Mouse (Mus musculus): ENCODE measurements around the gene Elmo3. TPM values are rescaled to one million over a fixed set of nuclear protein-coding genes. Genes with fewer than 3 reads are reported as not detected.

Gene Elmo3
- polyA plus RNA-seq, 1 experiment from 2014 or later: 1.3 TPM

DNA sequence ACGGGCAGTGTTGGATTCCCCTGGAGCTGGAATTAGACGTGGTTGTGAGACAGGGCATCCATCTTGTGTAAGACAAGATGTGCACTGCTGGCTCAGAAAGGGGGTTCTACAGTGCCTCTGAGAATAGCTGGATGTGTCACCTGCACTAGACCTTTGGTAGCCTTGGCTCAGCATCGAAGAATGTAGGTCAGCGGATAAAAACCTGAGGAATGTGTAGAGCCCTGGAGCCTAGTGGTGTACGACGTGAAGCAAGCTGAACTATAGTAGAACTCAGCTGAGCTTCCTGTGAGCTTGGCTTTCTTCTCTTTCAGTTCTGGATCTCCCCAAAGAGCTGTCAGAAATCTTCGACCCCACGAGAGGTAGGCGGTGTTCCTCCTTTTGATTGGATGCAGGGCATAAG is 1.5 kb upstream of the Elmo3 start:
- no peak overlapping the region for H3K27ac ChIP-seq (ENCODE audit: low read depth, low read length)
- whole genome bisulfite sequencing: 82% methylated on average over 9 of the region's 9 CpGs
- no peaks in the 10 kb centered on the region for H3K27me3 ChIP-seq (ENCODE audit: control insufficient read depth, insufficient read depth, low read length)
- no peak overlapping the region for H3K9ac ChIP-seq (replicated peaks; ENCODE audit: low read depth, low read length)
- peaks cover 13% of the 10 kb centered on the region for H3K4me1 ChIP-seq (ENCODE audit: control insufficient read depth, insufficient read depth, low read length)
- no peak overlapping the region for H3K4me3 ChIP-seq (ENCODE audit: low read depth, low read length)
- peaks cover 42% of the 10 kb centered on the region for H3K36me3 ChIP-seq (ENCODE audit: control insufficient read depth, insufficient read depth, low read length)
- H3K4me2 ChIP-seq (ENCODE audit: low read depth, low read length): no peak overlapping the region
- H3K9me3 ChIP-seq (ENCODE audit: control insufficient read depth, low read length): no peaks in the 10 kb centered on the region
- ATAC-seq (ENCODE audit: low read depth): no peak

DNA sequence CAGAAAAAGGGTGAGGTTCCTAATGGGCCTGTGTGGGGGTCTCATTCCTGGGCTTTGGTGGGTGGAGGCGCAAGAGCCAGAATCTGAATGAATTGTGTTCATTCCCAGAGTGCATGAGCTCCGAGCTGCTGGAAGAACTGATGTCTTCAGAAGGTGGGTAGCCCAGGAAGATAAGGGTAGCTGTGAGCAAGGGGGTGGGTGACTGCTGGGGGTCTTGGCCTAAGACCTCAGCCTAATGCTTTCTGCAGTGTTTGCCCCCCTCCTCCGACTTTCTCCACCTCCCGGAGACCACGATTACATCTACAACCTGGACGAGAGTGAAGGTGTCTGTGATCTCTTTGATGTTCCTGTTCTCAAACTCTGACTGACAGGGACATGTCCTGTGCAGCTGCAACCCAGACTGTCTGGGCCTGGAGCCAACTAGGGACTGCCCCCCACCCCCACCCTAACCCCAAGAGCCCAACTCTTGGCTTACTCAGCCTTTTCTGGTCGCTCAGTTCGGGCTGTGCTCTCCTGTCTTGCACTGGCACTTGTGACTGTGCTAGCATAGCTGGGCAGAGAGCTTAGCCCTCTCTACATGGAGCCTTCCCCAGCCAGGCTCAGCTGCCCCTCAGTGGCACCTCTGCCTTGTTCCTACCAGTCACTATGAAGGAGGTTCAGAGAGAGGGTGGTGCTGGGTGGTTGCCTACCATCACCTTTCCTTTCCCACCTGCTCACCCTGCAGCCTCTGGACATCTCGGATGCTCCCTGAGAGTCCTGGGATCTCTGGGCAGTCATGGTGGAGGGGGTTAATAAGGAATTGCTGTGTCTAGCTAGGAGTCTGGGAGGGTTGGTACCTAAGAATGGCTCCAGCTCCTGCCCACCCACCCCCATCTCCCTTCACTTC is 833 bp upstream of the Elmo3 start:
- H3K27me3 ChIP-seq (ENCODE audit: control insufficient read depth, insufficient read depth, low read length): no peaks in the 10 kb centered on the region
- peaks cover 42% of the 10 kb centered on the region for H3K36me3 ChIP-seq (ENCODE audit: control insufficient read depth, insufficient read depth, low read length)
- no peak overlapping the region for H3K4me3 ChIP-seq (ENCODE audit: low read depth, low read length)
- WGBS: 71% methylated on average over 9 of the region's 9 CpGs
- peak; percentile 22; the same call in 1 of the 2 replicates for ATAC-seq (ENCODE audit: low read depth)
- H3K27ac ChIP-seq (ENCODE audit: low read depth, low read length): no peak overlapping the region
- peaks cover 12% of the 10 kb centered on the region; the same call in 1 of the 2 replicates for H3K4me1 ChIP-seq (ENCODE audit: control insufficient read depth, insufficient read depth, low read length)
- H3K9ac ChIP-seq (replicated peaks; ENCODE audit: low read depth, low read length): no peak overlapping the region
- H3K9me3 ChIP-seq (ENCODE audit: control insufficient read depth, low read length): no peaks in the 10 kb centered on the region
- H3K4me2 ChIP-seq (ENCODE audit: low read depth, low read length): no peak overlapping the region

DNA sequence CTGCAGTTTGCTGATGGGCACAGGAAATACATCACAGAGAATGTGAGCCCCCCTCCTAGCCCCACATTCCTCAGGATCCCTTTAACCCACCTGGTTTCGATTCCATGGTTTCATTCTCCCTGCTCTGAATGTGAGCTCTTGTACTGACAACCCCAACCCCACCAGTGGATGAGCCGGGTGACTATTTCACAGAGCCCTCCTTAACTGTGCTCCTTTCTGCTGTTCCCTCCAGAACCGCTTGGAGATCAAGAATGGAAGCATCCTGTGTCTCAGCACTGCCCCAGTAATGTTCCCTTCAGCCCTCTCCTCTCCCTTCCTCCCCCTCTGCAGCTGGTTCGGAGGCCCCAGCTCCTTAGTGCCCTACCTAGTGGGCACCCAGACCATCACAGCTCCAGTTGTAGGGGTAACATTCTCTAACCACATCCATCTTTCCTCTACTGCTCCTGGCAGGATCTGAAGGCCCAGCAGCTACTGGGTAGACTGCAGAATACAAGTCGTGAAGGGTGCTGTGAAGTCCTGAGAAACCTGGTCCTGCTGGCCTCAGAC is 818 bp downstream of the Elmo3 start:
- peaks cover 12% of the 10 kb centered on the region; the same call in 1 of the 2 replicates for H3K4me1 ChIP-seq (ENCODE audit: control insufficient read depth, insufficient read depth, low read length)
- 0 out of 2 replicates have a peak, but pooled peaks have one; percentile 8 for ATAC-seq (ENCODE audit: low read depth)
- no peaks in the 10 kb centered on the region for H3K27me3 ChIP-seq (ENCODE audit: control insufficient read depth, insufficient read depth, low read length)
- no peak overlapping the region for H3K9ac ChIP-seq (replicated peaks; ENCODE audit: low read depth, low read length)
- H3K4me3 ChIP-seq (ENCODE audit: low read depth, low read length): no peak overlapping the region
- no peak overlapping the region for H3K27ac ChIP-seq (ENCODE audit: low read depth, low read length)
- H3K36me3 ChIP-seq (ENCODE audit: control insufficient read depth, insufficient read depth, low read length): peaks cover 29% of the 10 kb centered on the region
- no peaks in the 10 kb centered on the region for H3K9me3 ChIP-seq (ENCODE audit: control insufficient read depth, low read length)
- 0 out of 2 replicates have a peak overlapping the region, but pooled peaks have one; percentile 9 for H3K4me2 ChIP-seq (ENCODE audit: low read depth, low read length)
- WGBS: 59% methylated on average over 5 of the region's 5 CpGs

DNA sequence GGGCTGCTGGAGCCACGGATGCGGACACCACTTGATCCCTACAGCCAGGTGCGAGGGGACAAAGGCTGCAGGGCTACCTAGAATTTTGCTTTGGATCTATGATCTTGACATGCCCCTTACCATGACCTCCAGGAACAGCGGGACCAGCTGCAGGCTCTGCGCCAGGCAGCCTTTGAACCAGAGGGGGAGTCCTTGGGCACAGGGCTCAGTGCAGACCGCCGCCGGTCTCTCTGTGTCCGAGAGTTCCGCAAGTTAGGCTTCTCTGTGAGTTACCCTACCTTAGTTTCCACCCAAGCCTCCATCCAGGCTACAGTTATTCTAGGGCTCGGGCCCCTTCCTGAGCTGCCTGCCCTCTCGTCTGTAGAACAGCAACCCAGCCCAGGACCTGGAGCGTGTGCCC is 2.3 kb downstream of the Elmo3 start:
- H3K36me3 ChIP-seq (ENCODE audit: control insufficient read depth, insufficient read depth, low read length): peaks cover 22% of the 10 kb centered on the region
- H3K9me3 ChIP-seq (ENCODE audit: control insufficient read depth, low read length): no peaks in the 10 kb centered on the region
- H3K9ac ChIP-seq (replicated peaks; ENCODE audit: low read depth, low read length): no peak overlapping the region
- H3K4me3 ChIP-seq (ENCODE audit: low read depth, low read length): no peak overlapping the region
- H3K27me3 ChIP-seq (ENCODE audit: control insufficient read depth, insufficient read depth, low read length): no peaks in the 10 kb centered on the region
- peaks cover 12% of the 10 kb centered on the region; the same call in 1 of the 2 replicates for H3K4me1 ChIP-seq (ENCODE audit: control insufficient read depth, insufficient read depth, low read length)
- WGBS: 97% methylated on average over 13 of the region's 13 CpGs
- H3K27ac ChIP-seq (ENCODE audit: low read depth, low read length): no peak overlapping the region
- ATAC-seq (ENCODE audit: low read depth): no peak
- no peak overlapping the region for H3K4me2 ChIP-seq (ENCODE audit: low read depth, low read length)

DNA sequence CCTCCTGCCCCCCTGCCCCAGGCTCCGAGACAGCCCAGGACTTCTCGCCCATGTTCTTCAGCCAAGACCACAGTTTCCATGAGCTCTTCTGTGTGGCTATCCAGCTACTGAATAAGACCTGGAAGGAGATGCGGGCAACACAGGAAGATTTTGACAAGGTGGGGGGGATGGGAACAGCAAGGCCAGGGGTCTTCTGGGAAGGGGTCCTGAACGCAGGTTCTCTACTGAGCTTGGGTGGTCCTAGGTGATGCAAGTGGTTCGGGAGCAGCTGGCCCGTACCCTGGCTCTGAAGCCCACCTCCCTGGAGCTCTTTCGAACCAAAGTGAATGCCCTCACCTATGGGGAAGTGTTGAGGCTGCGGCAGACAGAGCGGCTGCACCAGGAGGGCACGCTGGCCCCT is 3.0 kb downstream of the Elmo3 start:
- Histone ChIP-seq H3K36me3 (ENCODE audit: control insufficient read depth, insufficient read depth, low read length) (peaks cover 22% of the 10 kb centered on the region), H3K27ac (ENCODE audit: low read depth, low read length) (no peak overlapping the region)
- WGBS: 95% methylated on average over 10 of the region's 10 CpGs

DNA sequence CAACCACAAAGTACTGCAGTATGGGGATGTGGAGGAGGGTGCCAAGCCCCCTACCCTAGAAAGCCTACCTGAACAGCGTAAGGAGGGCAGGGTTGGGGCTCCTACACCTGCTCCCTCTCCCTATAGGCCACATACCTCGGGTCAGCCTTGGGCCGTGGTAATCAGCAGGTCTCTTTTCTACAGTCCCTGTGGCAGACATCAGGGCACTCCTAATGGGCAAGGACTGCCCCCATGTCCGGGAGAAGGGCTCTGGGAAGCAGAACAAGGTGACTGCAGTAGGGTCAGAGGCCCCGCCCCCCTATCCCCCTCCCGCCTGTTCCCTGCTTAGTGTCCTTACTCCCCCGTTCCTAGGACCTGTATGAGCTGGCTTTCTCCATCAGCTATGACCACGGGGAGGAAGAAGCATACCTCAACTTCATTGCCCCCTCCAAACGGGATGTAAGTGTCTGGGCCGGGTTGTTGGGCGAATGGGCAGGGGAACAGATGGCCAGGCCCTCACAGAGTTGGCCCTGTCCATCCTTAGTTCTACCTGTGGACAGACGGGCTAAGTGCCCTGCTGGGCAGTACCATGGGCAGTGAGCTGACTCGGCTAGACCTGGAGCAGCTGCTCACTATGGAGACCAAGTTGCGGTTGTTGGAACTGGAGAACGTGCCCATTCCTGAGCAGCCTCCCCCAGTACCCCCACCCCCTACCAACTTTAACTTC is 3.9 kb downstream of the Elmo3 start:
- Histone ChIP-seq H3K4me2 (ENCODE audit: low read depth, low read length) (no peak overlapping the region), H3K27ac (ENCODE audit: low read depth, low read length) (no peak overlapping the region), H3K27me3 (ENCODE audit: control insufficient read depth, insufficient read depth, low read length) (no peaks in the 10 kb centered on the region), H3K9ac (replicated peaks; ENCODE audit: low read depth, low read length) (no peak overlapping the region), H3K36me3 (ENCODE audit: control insufficient read depth, insufficient read depth, low read length) (peaks cover 24% of the 10 kb centered on the region), H3K4me1 (ENCODE audit: control insufficient read depth, insufficient read depth, low read length) (peaks cover 12% of the 10 kb centered on the region; the same call in 1 of the 2 replicates), H3K4me3 (ENCODE audit: low read depth, low read length) (no peak overlapping the region), H3K9me3 (ENCODE audit: control insufficient read depth, low read length) (no peaks in the 10 kb centered on the region)
- ATAC-seq (ENCODE audit: low read depth): no peak
- WGBS: 81% methylated on average over 15 of the region's 15 CpGs

More for the DNA sequence above, 3.0 kb downstream of the Elmo3 start:
- peaks cover 12% of the 10 kb centered on the region; the same call in 1 of the 2 replicates for H3K4me1 ChIP-seq (ENCODE audit: control insufficient read depth, insufficient read depth, low read length)
- H3K4me2 ChIP-seq (ENCODE audit: low read depth, low read length): no peak overlapping the region
- no peaks in the 10 kb centered on the region for H3K27me3 ChIP-seq (ENCODE audit: control insufficient read depth, insufficient read depth, low read length)
- no peak for ATAC-seq (ENCODE audit: low read depth)
- no peaks in the 10 kb centered on the region for H3K9me3 ChIP-seq (ENCODE audit: control insufficient read depth, low read length)
- no peak overlapping the region for H3K9ac ChIP-seq (replicated peaks; ENCODE audit: low read depth, low read length)
- H3K4me3 ChIP-seq (ENCODE audit: low read depth, low read length): no peak overlapping the region

DNA sequence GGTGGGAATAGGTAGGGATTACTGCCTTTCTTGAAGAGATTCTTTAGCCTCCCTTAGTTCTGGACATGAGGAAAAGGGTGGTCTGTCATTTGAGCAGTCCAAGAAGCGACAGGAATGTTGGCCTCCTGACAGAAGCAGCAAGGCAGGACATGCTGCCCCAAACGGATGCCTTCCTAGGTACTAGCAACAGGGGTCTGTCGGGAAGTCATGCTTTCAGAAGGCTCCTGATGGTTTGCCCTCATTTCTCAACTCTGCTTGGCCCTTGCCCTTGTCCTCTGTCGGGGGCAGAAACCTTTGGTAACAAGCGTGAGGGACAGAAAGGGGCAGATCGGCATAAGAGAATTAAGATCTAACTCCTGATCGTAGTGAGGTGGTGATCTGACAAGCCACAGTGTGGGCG is 4.7 kb downstream of the Elmo3 start:
- Histone ChIP-seq H3K9ac (replicated peaks; ENCODE audit: low read depth, low read length) (no peak overlapping the region), H3K4me2 (ENCODE audit: low read depth, low read length) (no peak overlapping the region), H3K36me3 (ENCODE audit: control insufficient read depth, insufficient read depth, low read length) (peaks cover 30% of the 10 kb centered on the region), H3K27me3 (ENCODE audit: control insufficient read depth, insufficient read depth, low read length) (no peaks in the 10 kb centered on the region), H3K4me3 (ENCODE audit: low read depth, low read length) (no peak overlapping the region), H3K27ac (ENCODE audit: low read depth, low read length) (no peak overlapping the region), H3K4me1 (ENCODE audit: control insufficient read depth, insufficient read depth, low read length) (peaks cover 8% of the 10 kb centered on the region; the same call in 1 of the 2 replicates), H3K9me3 (ENCODE audit: control insufficient read depth, low read length) (no peaks in the 10 kb centered on the region)
- WGBS: 92% methylated on average over 8 of the region's 8 CpGs
- no peak for ATAC-seq (ENCODE audit: low read depth)

DNA sequence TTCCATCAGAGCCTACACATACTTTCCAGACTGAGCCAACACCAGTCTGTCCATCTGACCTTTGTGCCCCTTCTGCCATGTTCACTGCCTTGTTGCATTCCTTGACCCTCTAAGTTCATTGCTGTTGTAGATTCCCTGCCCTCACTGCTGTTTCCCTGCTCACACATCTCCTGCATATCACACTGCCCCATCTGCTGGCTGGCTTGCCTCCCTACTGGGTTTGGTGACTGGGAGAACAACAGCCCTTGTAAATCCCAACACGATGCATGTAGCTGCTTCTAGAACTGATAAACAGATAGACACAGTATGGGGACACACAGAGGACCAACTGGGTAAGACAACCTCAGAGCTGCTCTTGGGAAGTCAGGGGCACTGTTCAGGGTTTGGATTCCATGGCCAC is 6.3 kb downstream of the Elmo3 start:
- no peak overlapping the region for H3K9ac ChIP-seq (replicated peaks; ENCODE audit: low read depth, low read length)
- no peaks in the 10 kb centered on the region for H3K27me3 ChIP-seq (ENCODE audit: control insufficient read depth, insufficient read depth, low read length)
- H3K4me3 ChIP-seq (ENCODE audit: low read depth, low read length): no peak overlapping the region
- 90% methylated on average over 1 of the region's 1 CpGs for WGBS
- no peaks in the 10 kb centered on the region for H3K4me1 ChIP-seq (ENCODE audit: control insufficient read depth, insufficient read depth, low read length)
- peaks cover 37% of the 10 kb centered on the region for H3K36me3 ChIP-seq (ENCODE audit: control insufficient read depth, insufficient read depth, low read length)
- no peak overlapping the region for H3K27ac ChIP-seq (ENCODE audit: low read depth, low read length)
- no peak for ATAC-seq (ENCODE audit: low read depth)
- no peak overlapping the region for H3K4me2 ChIP-seq (ENCODE audit: low read depth, low read length)
- no peaks in the 10 kb centered on the region for H3K9me3 ChIP-seq (ENCODE audit: control insufficient read depth, low read length)

All from neural tube, embryonic 14.5 days (tissue).